Mouse (Mus musculus): ENCODE results near the gene Ccn6. TPM values are rescaled to one million over a fixed set of nuclear protein-coding genes. Genes with fewer than 3 reads are reported as not detected.

The Ccn6 gene
- polyA plus RNA-seq, 1 experiment from 2014 or later: 0.56 TPM

GRCm38 (mm10) chr10:39184864-39185544 is 21.4 kb upstream of the Ccn6 start:
- H3K9ac ChIP-seq (ENCODE audit: low read length): no peak overlapping the region
- ATAC-seq (ENCODE audit: insufficient read depth, low FRiP score, low TSS enrichment) (no peak), DNase-seq (ENCODE audit: low spot score) (no peak)
- H3K4me2 ChIP-seq (ENCODE audit: low read depth): no peak overlapping the region
- no peak overlapping the region for H3K4me3 ChIP-seq (ENCODE audit: low read depth, low read length)
- no peaks in the 10 kb centered on the region for H3K36me3 ChIP-seq (ENCODE audit: control insufficient read depth, insufficient read depth, low read length)
- no peaks in the 10 kb centered on the region for H3K9me3 ChIP-seq (ENCODE audit: control insufficient read depth, low read length)
- H3K4me1 ChIP-seq (ENCODE audit: control insufficient read depth, insufficient read depth, low read length): no peaks in the 10 kb centered on the region
- no peak overlapping the region for H3K27ac ChIP-seq (ENCODE audit: low read depth, low read length)
- WGBS: 88% methylated on average over 8 of the region's 8 CpGs
- no peaks in the 10 kb centered on the region for H3K27me3 ChIP-seq (ENCODE audit: control insufficient read depth, insufficient read depth, low read length)

- H3K27me3 ChIP-seq (ENCODE audit: control insufficient read depth, insufficient read depth, low read length): no peaks in the 10 kb centered on the region
- H3K4me3 ChIP-seq (ENCODE audit: low read depth, low read length): no peak overlapping the region
- no peak for DNase-seq (ENCODE audit: low spot score)
- no peaks in the 10 kb centered on the region for H3K4me1 ChIP-seq (ENCODE audit: control insufficient read depth, insufficient read depth, low read length)
- ATAC-seq (ENCODE audit: insufficient read depth, low FRiP score, low TSS enrichment): no peak
- H3K36me3 ChIP-seq (ENCODE audit: control insufficient read depth, insufficient read depth, low read length): no peaks in the 10 kb centered on the region
- H3K4me2 ChIP-seq (ENCODE audit: low read depth): no peak overlapping the region
- no peak overlapping the region for H3K9ac ChIP-seq (ENCODE audit: low read length)
- 81% methylated on average over 5 of the region's 5 CpGs for WGBS
- no peak overlapping the region for H3K27ac ChIP-seq (ENCODE audit: low read depth, low read length)
- 0 out of 2 replicates have a peak, but pooled peaks cover 2% of the 10 kb centered on the region for H3K9me3 ChIP-seq (ENCODE audit: control insufficient read depth, low read length)
These were observed 13.4 kb upstream of the Ccn6 start for GRCm38 (mm10) chr10:39176981-39177380.

- DNase-seq (ENCODE audit: low spot score) (peak; percentile 52), ATAC-seq (ENCODE audit: insufficient read depth, low FRiP score, low TSS enrichment) (no peak)
- Histone ChIP-seq H3K36me3 (ENCODE audit: control insufficient read depth, insufficient read depth, low read length) (no peaks in the 10 kb centered on the region), H3K4me2 (ENCODE audit: low read depth) (no peak overlapping the region), H3K4me1 (ENCODE audit: control insufficient read depth, insufficient read depth, low read length) (peaks cover 3% of the 10 kb centered on the region; the same call in 1 of the 2 replicates), H3K9ac (ENCODE audit: low read length) (no peak overlapping the region), H3K27me3 (ENCODE audit: control insufficient read depth, insufficient read depth, low read length) (no peaks in the 10 kb centered on the region), H3K27ac (ENCODE audit: low read depth, low read length) (0 out of 2 replicates have a peak overlapping the region, but pooled peaks have one; percentile 24), H3K4me3 (ENCODE audit: low read depth, low read length) (no peak overlapping the region), H3K9me3 (ENCODE audit: control insufficient read depth, low read length) (no peaks in the 10 kb centered on the region)
- 39% methylated on average over 13 of the region's 13 CpGs for WGBS
These were observed 9.5 kb upstream of the Ccn6 start for GRCm38 (mm10) chr10:39173077-39173476.

- no peak overlapping the region for H3K4me3 ChIP-seq (ENCODE audit: low read depth, low read length)
- DNase-seq (ENCODE audit: low spot score) (no peak), ATAC-seq (ENCODE audit: insufficient read depth, low FRiP score, low TSS enrichment) (no peak)
- no peak overlapping the region for H3K9ac ChIP-seq (ENCODE audit: low read length)
- no peak overlapping the region for H3K4me2 ChIP-seq (ENCODE audit: low read depth)
- H3K27me3 ChIP-seq (ENCODE audit: control insufficient read depth, insufficient read depth, low read length): no peaks in the 10 kb centered on the region
- H3K4me1 ChIP-seq (ENCODE audit: control insufficient read depth, insufficient read depth, low read length): peaks cover 3% of the 10 kb centered on the region; the same call in 1 of the 2 replicates
- H3K9me3 ChIP-seq (ENCODE audit: control insufficient read depth, low read length): no peaks in the 10 kb centered on the region
- no peak overlapping the region; the same call in 1 of the 2 replicates for H3K27ac ChIP-seq (ENCODE audit: low read depth, low read length)
- WGBS: 76% methylated on average over 6 of the region's 6 CpGs
- no peaks in the 10 kb centered on the region for H3K36me3 ChIP-seq (ENCODE audit: control insufficient read depth, insufficient read depth, low read length)
These were observed 8.9 kb upstream of the Ccn6 start for GRCm38 (mm10) chr10:39172540-39172931.

GRCm38 (mm10) chr10:39171603-39172539 is 8.3 kb upstream of the Ccn6 start:
- 13% methylated on average over 26 of the region's 26 CpGs for WGBS
- Histone ChIP-seq H3K4me1 (ENCODE audit: control insufficient read depth, insufficient read depth, low read length) (peaks cover 3% of the 10 kb centered on the region; the same call in 1 of the 2 replicates), H3K4me2 (ENCODE audit: low read depth) (peak overlapping the region; percentile 74), H3K27ac (ENCODE audit: low read depth, low read length) (peak overlapping the region; percentile 78), H3K9ac (ENCODE audit: low read length) (peak overlapping the region; percentile 41), H3K9me3 (ENCODE audit: control insufficient read depth, low read length) (no peaks in the 10 kb centered on the region), H3K27me3 (ENCODE audit: control insufficient read depth, insufficient read depth, low read length) (no peaks in the 10 kb centered on the region), H3K4me3 (ENCODE audit: low read depth, low read length) (peak overlapping the region; percentile 36), H3K36me3 (ENCODE audit: control insufficient read depth, insufficient read depth, low read length) (no peaks in the 10 kb centered on the region)
- ATAC-seq (ENCODE audit: insufficient read depth, low FRiP score, low TSS enrichment) (peak; percentile 83), DNase-seq (ENCODE audit: low spot score) (peak; percentile 88)

GRCm38 (mm10) chr10:39171134-39171533 is 7.5 kb upstream of the Ccn6 start:
- Histone ChIP-seq H3K36me3 (ENCODE audit: control insufficient read depth, insufficient read depth, low read length) (no peaks in the 10 kb centered on the region), H3K4me3 (ENCODE audit: low read depth, low read length) (peak overlapping the region; percentile 36), H3K27me3 (ENCODE audit: control insufficient read depth, insufficient read depth, low read length) (no peaks in the 10 kb centered on the region), H3K4me1 (ENCODE audit: control insufficient read depth, insufficient read depth, low read length) (peaks cover 3% of the 10 kb centered on the region; the same call in 1 of the 2 replicates), H3K9me3 (ENCODE audit: control insufficient read depth, low read length) (no peaks in the 10 kb centered on the region), H3K4me2 (ENCODE audit: low read depth) (peak overlapping the region; percentile 74), H3K9ac (ENCODE audit: low read length) (peak overlapping the region; percentile 41), H3K27ac (ENCODE audit: low read depth, low read length) (peak overlapping the region; percentile 78)
- ATAC-seq (ENCODE audit: insufficient read depth, low FRiP score, low TSS enrichment): peak; percentile 92
- peak; percentile 93 for DNase-seq (ENCODE audit: low spot score)
- under 1% methylated on average over 19 of the region's 19 CpGs for WGBS

- no peak overlapping the region for H3K27ac ChIP-seq (ENCODE audit: low read depth, low read length)
- WGBS: 11% methylated on average over 6 of the region's 6 CpGs
- H3K4me3 ChIP-seq (ENCODE audit: low read depth, low read length): no peak overlapping the region
- no peaks in the 10 kb centered on the region for H3K36me3 ChIP-seq (ENCODE audit: control insufficient read depth, insufficient read depth, low read length)
- ATAC-seq (ENCODE audit: insufficient read depth, low FRiP score, low TSS enrichment): peak; percentile 10; the same call in 1 of the 2 replicates
- peak overlapping the region; percentile 21 for H3K4me2 ChIP-seq (ENCODE audit: low read depth)
- H3K9me3 ChIP-seq (ENCODE audit: control insufficient read depth, low read length): no peaks in the 10 kb centered on the region
- peak overlapping the region; percentile 8; the same call in 1 of the 2 replicates for H3K9ac ChIP-seq (ENCODE audit: low read length)
- H3K27me3 ChIP-seq (ENCODE audit: control insufficient read depth, insufficient read depth, low read length): no peaks in the 10 kb centered on the region
- DNase-seq (ENCODE audit: low spot score): no peak
- peaks cover 3% of the 10 kb centered on the region; the same call in 1 of the 2 replicates for H3K4me1 ChIP-seq (ENCODE audit: control insufficient read depth, insufficient read depth, low read length)
These were observed 7.1 kb upstream of the Ccn6 start for GRCm38 (mm10) chr10:39170706-39171105.

- Histone ChIP-seq H3K9me3 (ENCODE audit: control insufficient read depth, low read length) (no peaks in the 10 kb centered on the region), H3K4me1 (ENCODE audit: control insufficient read depth, insufficient read depth, low read length) (peaks cover 3% of the 10 kb centered on the region; the same call in 1 of the 2 replicates), H3K36me3 (ENCODE audit: control insufficient read depth, insufficient read depth, low read length) (no peaks in the 10 kb centered on the region), H3K4me2 (ENCODE audit: low read depth) (no peak overlapping the region), H3K4me3 (ENCODE audit: low read depth, low read length) (no peak overlapping the region), H3K27me3 (ENCODE audit: control insufficient read depth, insufficient read depth, low read length) (no peaks in the 10 kb centered on the region), H3K27ac (ENCODE audit: low read depth, low read length) (no peak overlapping the region), H3K9ac (ENCODE audit: low read length) (no peak overlapping the region)
- peak; percentile 69 for DNase-seq (ENCODE audit: low spot score)
- 8% methylated on average over 8 of the region's 8 CpGs for WGBS
- no peak for ATAC-seq (ENCODE audit: insufficient read depth, low FRiP score, low TSS enrichment)
These were observed 6.6 kb upstream of the Ccn6 start for GRCm38 (mm10) chr10:39170181-39170580.
